Mouse (Mus musculus) limb, embryonic 14.5 days (tissue): ENCODE data around the gene Magi3. TPM values are rescaled to one million over a fixed set of nuclear protein-coding genes. Genes with fewer than 3 reads are reported as not detected.
A peak's percentile ranks its signal among the peaks of the same experiment; 100 is the strongest.

Source experiments
- ATAC-seq: fragments of 200-750 bp; cut with Nextera tagmentation; 2 replicates; pipeline ENCODE4 v1.8.0; 2017; ENCODE audit warnings: low read depth, moderate number of reproducible peaks, moderate TSS enrichment; ENCODE audit not compliant: low FRiP score
- DNase-seq: peaks from one replicate; pipeline ENCODE4 v3.0.0-alpha.2; 2015; ENCODE audit warnings: low spot score
- H3K27ac ChIP-seq: fragments of 300-500 bp; sonication (generic); replicated peaks from 2 replicates; pipeline ENCODE4 v1.5.1; 2014; ENCODE audit warnings: low read depth, mild to moderate bottlenecking, low read length, moderate library complexity, mixed read lengths
- H3K27me3 ChIP-seq: fragments of 300-500 bp; sonication (generic); 2 replicates; pipeline ENCODE4 v1.6.1; 2014; ENCODE audit warnings: low read length, mixed read lengths; ENCODE audit not compliant: control insufficient read depth, insufficient read depth
- H3K36me3 ChIP-seq: fragments of 300-500 bp; sonication (generic); 2 replicates; pipeline ENCODE4 v1.6.1; 2014; ENCODE audit warnings: mild to moderate bottlenecking, low read length, moderate library complexity, mixed read lengths; ENCODE audit not compliant: control insufficient read depth, insufficient read depth
- H3K4me1 ChIP-seq: fragments of 300-500 bp; sonication (generic); 2 replicates; pipeline ENCODE4 v1.6.1; 2014; ENCODE audit warnings: antibody characterized with exemption, low read length, mixed read lengths; ENCODE audit not compliant: control insufficient read depth, insufficient read depth
- H3K4me2 ChIP-seq: fragments of 300-500 bp; sonication (generic); replicated peaks from 2 replicates; pipeline ENCODE4 v1.6.1; 2014; ENCODE audit warnings: low read depth, mild to moderate bottlenecking, low read length, moderate library complexity; ENCODE audit not compliant: severe bottlenecking
- H3K4me3 ChIP-seq: fragments of 300-500 bp; sonication (generic); replicated peaks from 2 replicates; pipeline ENCODE4 v1.5.1; 2014; ENCODE audit warnings: low read length
- H3K9ac ChIP-seq: fragments of 300-500 bp; sonication (generic); 2 replicates; pipeline ENCODE4 v1.6.1; 2014; ENCODE audit warnings: mild to moderate bottlenecking, low read depth, low read length, moderate library complexity; ENCODE audit not compliant: severe bottlenecking
- H3K9me3 ChIP-seq: fragments of 300-500 bp; sonication (generic); 2 replicates; pipeline ENCODE4 v1.6.1; 2016; ENCODE audit warnings: low read length; ENCODE audit not compliant: control insufficient read depth
- POLR2A ChIP-seq: fragments of 200-500 bp; IDR thresholded peaks from 2 replicates; pipeline ENCODE4 v1.8.0; 2012; ENCODE audit warnings: inconsistent platforms, mild to moderate bottlenecking, moderate library complexity, borderline replicate concordance; ENCODE audit not compliant: insufficient read depth, insufficient read length; ENCODE audit errors: extremely low read depth
- WGBS: fragments of 180-500 bp; shearing (Covaris S2); extraction: QIAGEN DNeasy Blood & Tissue Kit; methylation state at CpG from one replicate; pipeline ENCODE4 v1.1.7; 2014; 5-methylcytosine and 5-hydroxymethylcytosine counted together
- polyA plus RNA-seq, 2 experiments: library from polyadenylated mRNA; depleted of rRNA in 1 of 2; stranded (reverse) in 1 of 2; unstranded in 1 of 2; fragments of >200 nt; fragmentation: Nextera tagmentation in 1 of 2; extraction: Ambion mirVana in 1 of 2; gene quantifications; 2 replicates each; pipeline versions ENCODE4 v1.2.1 to v1.2.3; 2012 to 2014

Gene Magi3
- polyA plus RNA-seq, 2 experiments: 4.8 to 9.2 TPM

GRCm38 (mm10) chr3:104227438-104228111 lies 7.4 kb upstream of the Magi3 start:
- 35% methylated on average over 5 of the region's 5 CpGs for WGBS
- Histone ChIP-seq H3K27ac (0 out of 2 replicates have a peak overlapping the region, but pooled peaks have one; percentile 13), H3K27me3 (no peaks in the 10 kb centered on the region), H3K36me3 (no peaks in the 10 kb centered on the region), H3K9me3 (no peaks in the 10 kb centered on the region), H3K4me2 (no peak overlapping the region), H3K9ac (no peak overlapping the region), H3K4me1 (peaks cover 5% of the 10 kb centered on the region; the same call in 1 of the 2 replicates), H3K4me3 (no peak overlapping the region)
- DNase-seq (no peak), ATAC-seq (0 out of 2 replicates have a peak, but pooled peaks have one; percentile 37)
- TF ChIP-seq POLR2A: no peak

GRCm38 (mm10) chr3:104226731-104227130 lies 6.6 kb upstream of the Magi3 start:
- TF ChIP-seq POLR2A: no peak
- 19% methylated on average over 7 of the region's 7 CpGs for WGBS

GRCm38 (mm10) chr3:104221156-104221555 lies 982 bp upstream of the Magi3 start:
- no peak for TF ChIP-seq POLR2A
- ATAC-seq (no peak), DNase-seq (no peak)
- Histone ChIP-seq H3K4me3 (peak overlapping the region; percentile 76), H3K27ac (peak overlapping the region; percentile 44; the same call in 1 of the 2 replicates), H3K9ac (peak overlapping the region; percentile 53; the same call in 1 of the 2 replicates), H3K36me3 (no peaks in the 10 kb centered on the region), H3K9me3 (no peaks in the 10 kb centered on the region), H3K4me1 (peaks cover 7% of the 10 kb centered on the region; the same call in 1 of the 2 replicates), H3K4me2 (peak overlapping the region; percentile 92), H3K27me3 (peaks cover 6% of the 10 kb centered on the region; the same call in 1 of the 2 replicates)
- 9% methylated on average over 11 of the region's 11 CpGs for WGBS

More at GRCm38 (mm10) chr3:104226731-104227130, 6.6 kb upstream of the Magi3 start:
- Histone ChIP-seq H3K27me3 (no peaks in the 10 kb centered on the region), H3K9ac (no peak overlapping the region), H3K9me3 (no peaks in the 10 kb centered on the region), H3K4me1 (peaks cover 5% of the 10 kb centered on the region; the same call in 1 of the 2 replicates), H3K27ac (no peak overlapping the region), H3K4me3 (no peak overlapping the region), H3K36me3 (no peaks in the 10 kb centered on the region), H3K4me2 (no peak overlapping the region)
- ATAC-seq: no peak
- DNase-seq: peak; percentile 12

GRCm38 (mm10) chr3:104219531-104220294 lies 461 bp downstream of the Magi3 start:
- under 1% methylated on average over 44 of the region's 107 CpGs for WGBS
- ATAC-seq (no peak; the same call in 1 of the 2 replicates), DNase-seq (peak; percentile 14)

GRCm38 (mm10) chr3:104218926-104219325 lies 1.2 kb downstream of the Magi3 start:
- Histone ChIP-seq H3K27ac (no peak overlapping the region), H3K36me3 (no peaks in the 10 kb centered on the region), H3K9ac (peak overlapping the region; percentile 71), H3K4me2 (peak overlapping the region; percentile 92), H3K4me1 (peaks cover 7% of the 10 kb centered on the region; the same call in 1 of the 2 replicates), H3K4me3 (peak overlapping the region; percentile 76), H3K27me3 (peaks cover 6% of the 10 kb centered on the region; the same call in 1 of the 2 replicates), H3K9me3 (no peaks in the 10 kb centered on the region)
- TF ChIP-seq POLR2A: no peak
- no peak for ATAC-seq
- DNase-seq: peak; percentile 12
- WGBS: under 1% methylated on average over 15 of the region's 15 CpGs

More at GRCm38 (mm10) chr3:104219531-104220294, 461 bp downstream of the Magi3 start:
- Histone ChIP-seq H3K4me1 (peaks cover 7% of the 10 kb centered on the region; the same call in 1 of the 2 replicates), H3K27me3 (peaks cover 6% of the 10 kb centered on the region; the same call in 1 of the 2 replicates), H3K9ac (peak overlapping the region; percentile 71), H3K9me3 (no peaks in the 10 kb centered on the region), H3K36me3 (no peaks in the 10 kb centered on the region), H3K27ac (peak overlapping the region; percentile 92), H3K4me3 (peak overlapping the region; percentile 76), H3K4me2 (peak overlapping the region; percentile 92)
- TF ChIP-seq POLR2A: no peak
